Mouse (Mus musculus) intestine, postnatal 0 days (tissue): ENCODE results near the gene Rnf224. TPM values are rescaled to one million over a fixed set of nuclear protein-coding genes. Genes with fewer than 3 reads are reported as not detected.
A peak's percentile ranks its signal among the peaks of the same experiment; 100 is the strongest.

Source experiments
- ATAC-seq: fragments of 200-750 bp; cut with Nextera tagmentation; 2 replicates; pipeline ENCODE4 v1.8.0; 2017; ENCODE audit warnings: mild to moderate bottlenecking, moderate TSS enrichment, moderate library complexity
- H3K27ac ChIP-seq: fragments of 300-500 bp; sonication (generic); 2 replicates; pipeline ENCODE4 v1.5.1; 2014; ENCODE audit warnings: mild to moderate bottlenecking, low read depth, low read length, moderate library complexity
- H3K27me3 ChIP-seq: fragments of 300-500 bp; sonication (generic); replicated peaks from 2 replicates; pipeline ENCODE4 v1.6.1; 2014; ENCODE audit warnings: low read length, mixed read lengths; ENCODE audit not compliant: control insufficient read depth, insufficient read depth
- H3K36me3 ChIP-seq: fragments of 300-500 bp; sonication (generic); 2 replicates; pipeline ENCODE4 v1.6.1; 2014; ENCODE audit warnings: mild to moderate bottlenecking, moderate library complexity; ENCODE audit not compliant: control insufficient read depth, insufficient read depth
- H3K4me1 ChIP-seq: fragments of 300-500 bp; sonication (generic); replicated peaks from 2 replicates; pipeline ENCODE4 v1.6.1; 2014; ENCODE audit warnings: antibody characterized with exemption, low read length, mixed read lengths; ENCODE audit not compliant: control insufficient read depth, insufficient read depth
- H3K4me2 ChIP-seq: fragments of 300-500 bp; sonication (generic); replicated peaks from 2 replicates; pipeline ENCODE4 v1.6.1; 2014; ENCODE audit warnings: low read depth, mild to moderate bottlenecking, moderate library complexity
- H3K4me3 ChIP-seq: fragments of 300-500 bp; sonication (generic); 2 replicates; pipeline ENCODE4 v1.5.1; 2014; ENCODE audit warnings: low read depth, low read length
- H3K9ac ChIP-seq: fragments of 300-500 bp; sonication (generic); 2 replicates; pipeline ENCODE4 v1.6.1; 2014; ENCODE audit warnings: mild to moderate bottlenecking, low read depth, low read length
- H3K9me3 ChIP-seq: fragments of 300-500 bp; sonication (generic); 2 replicates; pipeline ENCODE4 v1.6.1; 2016; ENCODE audit warnings: mixed run types; ENCODE audit not compliant: control insufficient read depth
- CTCF ChIP-seq: sonication (generic); IDR thresholded peaks from 2 replicates; pipeline ENCODE4 v1.5.1; 2016; ENCODE audit warnings: low read depth, mild to moderate bottlenecking, control low read depth, antibody characterized with exemption, moderate library complexity
- WGBS: fragments of 180-500 bp; shearing (Covaris S2); extraction: QIAGEN DNeasy Blood & Tissue Kit; methylation state at CpG from one replicate; pipeline ENCODE4 v1.1.7; 2014; 5-methylcytosine and 5-hydroxymethylcytosine counted together
- polyA plus RNA-seq: library from polyadenylated mRNA; unstranded; fragments of >200 nt; fragmentation: Nextera tagmentation; extraction: Ambion mirVana; gene quantifications from 2 replicates; pipeline ENCODE4 v1.2.1, GENCODE M21; 2015

Rnf224 gene
- polyA plus RNA-seq, result 0.09 and 0.25 TPM in 2 replicates

DNA sequence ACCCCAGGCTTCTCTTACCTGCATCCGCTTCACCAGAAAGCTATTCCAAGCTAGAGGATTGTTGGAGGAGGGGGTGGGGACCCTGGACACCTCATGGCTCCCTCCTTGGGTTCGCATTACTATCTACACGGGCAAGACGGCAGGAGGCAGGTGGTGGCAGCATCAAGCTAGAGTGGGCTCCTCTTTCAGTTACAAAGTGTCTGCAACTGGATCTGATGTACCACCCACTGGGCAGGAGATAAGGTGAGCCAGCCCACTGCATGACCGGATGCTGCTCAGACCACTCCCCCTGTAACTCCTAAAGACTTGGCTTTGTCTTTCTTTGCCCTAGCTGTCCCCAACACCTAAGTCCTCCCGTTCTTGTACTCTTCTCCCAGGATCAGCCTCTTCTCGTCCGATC, at the start of gene Rnf224:
TSS of gene Rnf224 (minus strand) at position 174 of the 400 bp plus-strand sequence.
- Histone ChIP-seq H3K36me3 (no peaks in the 10 kb centered on the region), H3K27me3 (no peaks in the 10 kb centered on the region), H3K4me2 (no peak within 1 kb of the TSS), H3K9me3 (no peaks in the 10 kb centered on the region), H3K9ac (no peak within 1 kb of the TSS), H3K4me3 (no peak within 1 kb of the TSS), H3K4me1 (peaks cover 15% of the 10 kb centered on the region), H3K27ac (peak within 1 kb of the TSS; percentile 90)
- no peak for TF ChIP-seq CTCF
- ATAC-seq, result no peak
- WGBS, result 39% methylated on average over 8 of the region's 8 CpGs

DNA sequence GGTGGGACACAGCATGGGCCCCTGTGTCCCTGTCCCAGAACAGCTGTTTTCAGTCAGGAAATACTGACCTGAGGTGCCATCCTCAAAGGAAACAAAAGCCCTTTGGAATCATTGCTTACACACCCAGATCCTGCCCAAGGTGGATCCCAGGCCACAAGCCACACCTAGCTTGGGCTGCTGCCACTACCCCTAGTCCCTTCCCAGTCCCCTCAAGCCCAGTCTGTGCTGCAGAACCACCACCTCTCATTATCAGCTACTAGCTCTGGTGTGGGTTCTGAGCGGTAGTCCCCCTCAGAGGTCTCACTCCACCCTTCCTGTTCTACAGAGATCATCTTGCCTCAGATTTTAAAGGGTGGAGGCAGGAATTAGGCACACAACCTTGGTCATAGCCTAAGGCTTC, 49.7 kb upstream of the Rnf224 start:
- Histone ChIP-seq H3K36me3 (peaks cover 35% of the 10 kb centered on the region), H3K4me1 (peaks cover 19% of the 10 kb centered on the region; the same call in 1 of the 2 replicates), H3K9ac (peak overlapping the region; percentile 31), H3K4me3 (no peak overlapping the region), H3K27me3 (peaks cover 25% of the 10 kb centered on the region), H3K9me3 (no peaks in the 10 kb centered on the region), H3K4me2 (peak overlapping the region; percentile 37), H3K27ac (peak overlapping the region; percentile 90)
- no peak for TF ChIP-seq CTCF
- peak; percentile 64 for ATAC-seq
- 32% methylated on average over 1 of the region's 1 CpGs for WGBS

DNA sequence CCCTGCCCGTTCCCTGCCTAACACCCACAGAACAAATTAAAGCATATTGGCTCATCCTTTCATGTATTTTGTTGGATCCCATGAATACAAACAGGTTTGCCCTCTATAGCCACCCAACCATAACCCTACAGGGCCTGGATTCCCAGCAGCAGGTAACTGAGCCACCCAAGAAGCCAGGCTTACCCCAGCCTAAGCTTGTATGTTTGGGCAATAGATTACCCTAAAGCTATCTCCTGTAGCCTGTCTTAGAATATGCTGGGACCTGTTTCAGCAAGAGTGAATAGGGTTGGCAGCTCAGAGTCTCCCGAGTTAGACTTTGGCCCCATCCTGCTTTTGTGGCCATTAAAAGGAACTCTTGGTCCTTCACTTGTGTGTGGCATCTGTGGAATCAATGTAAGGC, 49.0 kb upstream of the Rnf224 start:
- Histone ChIP-seq H3K27ac (peak overlapping the region; percentile 90), H3K9me3 (no peaks in the 10 kb centered on the region), H3K9ac (0 out of 2 replicates have a peak overlapping the region, but pooled peaks have one; percentile 11), H3K4me3 (no peak overlapping the region), H3K4me1 (peaks cover 19% of the 10 kb centered on the region; the same call in 1 of the 2 replicates), H3K27me3 (peaks cover 18% of the 10 kb centered on the region), H3K4me2 (0 out of 2 replicates have a peak overlapping the region, but pooled peaks have one; percentile 37), H3K36me3 (peaks cover 43% of the 10 kb centered on the region)
- ATAC-seq, result peak; percentile 46
- 75% methylated on average over 2 of the region's 2 CpGs for WGBS
- no peak for TF ChIP-seq CTCF

DNA sequence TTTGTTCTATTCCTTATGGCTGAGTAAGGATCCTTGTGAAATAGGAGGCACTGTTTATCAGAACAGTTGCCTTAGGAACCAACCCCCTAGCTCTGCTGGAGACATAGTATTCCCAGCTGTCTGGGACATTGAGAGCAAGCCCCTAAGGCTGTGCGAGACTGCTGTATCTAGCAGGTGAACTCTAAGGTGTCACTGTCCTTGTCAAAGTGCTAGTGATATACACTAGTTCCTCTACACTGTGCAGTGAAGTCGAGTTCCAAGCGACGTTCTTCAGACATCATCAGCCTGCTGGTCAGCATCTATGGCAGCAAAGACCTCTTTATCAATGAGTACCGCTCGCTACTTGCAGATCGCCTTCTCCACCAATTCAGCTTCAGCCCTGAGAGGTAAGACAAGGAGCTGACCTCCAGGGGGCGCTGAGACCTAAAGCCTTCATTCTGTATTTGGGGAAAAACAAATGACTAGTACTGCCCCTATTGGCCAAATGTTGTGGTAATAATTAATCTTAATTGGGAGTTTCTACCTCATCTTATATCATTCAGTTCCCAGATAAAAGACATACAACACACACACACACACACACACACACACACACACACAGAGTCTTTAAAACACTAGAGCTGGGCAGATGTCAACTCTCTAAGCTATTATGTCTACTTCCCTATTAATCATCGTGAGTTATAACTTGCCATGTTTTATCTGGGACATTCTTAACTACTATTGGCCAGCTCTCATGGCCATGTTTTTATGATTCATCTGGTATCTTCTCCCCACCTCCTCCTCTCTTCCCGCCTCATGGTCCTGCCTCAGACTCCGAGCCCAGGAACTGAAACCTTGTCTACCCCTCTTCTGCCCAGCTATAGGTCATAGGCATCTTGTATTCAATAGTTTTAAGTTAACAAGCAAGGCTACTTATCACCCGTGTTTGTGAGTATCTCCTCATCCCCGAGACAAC, 42.6 kb upstream of the Rnf224 start:
- ATAC-seq, result peak; percentile 54
- Histone ChIP-seq H3K9ac (no peak overlapping the region), H3K36me3 (peaks cover 84% of the 10 kb centered on the region), H3K4me3 (no peak overlapping the region), H3K4me2 (no peak overlapping the region), H3K27me3 (no peaks in the 10 kb centered on the region), H3K4me1 (no peaks in the 10 kb centered on the region), H3K9me3 (no peaks in the 10 kb centered on the region), H3K27ac (no peak overlapping the region)
- 59% methylated on average over 13 of the region's 13 CpGs for WGBS
- TF ChIP-seq CTCF, result peak; percentile 93

DNA sequence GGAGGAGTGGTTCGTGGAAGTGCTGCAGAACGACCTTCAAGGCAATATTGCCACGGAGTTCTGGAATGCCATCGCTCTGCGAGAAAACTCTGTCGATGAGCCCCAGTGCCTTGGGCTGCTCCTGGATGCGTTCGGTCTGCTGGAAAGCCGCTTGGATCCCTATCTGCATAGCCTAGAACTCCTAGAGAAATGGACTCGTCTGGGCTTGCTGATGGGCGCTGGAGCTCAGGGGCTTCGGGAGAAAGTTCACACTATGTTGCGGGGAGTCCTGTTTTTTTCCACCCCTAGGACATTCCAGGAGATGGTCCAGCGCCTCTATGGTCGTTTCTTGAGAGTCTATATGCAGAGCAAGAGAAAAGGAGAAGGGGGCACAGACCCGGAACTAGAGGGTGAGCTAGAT, 36.4 kb upstream of the Rnf224 start:
- Histone ChIP-seq H3K27ac (no peak overlapping the region), H3K4me1 (peaks cover 14% of the 10 kb centered on the region), H3K4me2 (peak overlapping the region; percentile 91), H3K4me3 (peak overlapping the region; percentile 86), H3K36me3 (peaks cover 69% of the 10 kb centered on the region), H3K9me3 (no peaks in the 10 kb centered on the region), H3K9ac (peak overlapping the region; percentile 73), H3K27me3 (no peaks in the 10 kb centered on the region)
- ATAC-seq, result no peak
- no peak for TF ChIP-seq CTCF
- WGBS, result 25% methylated on average over 16 of the region's 16 CpGs

DNA sequence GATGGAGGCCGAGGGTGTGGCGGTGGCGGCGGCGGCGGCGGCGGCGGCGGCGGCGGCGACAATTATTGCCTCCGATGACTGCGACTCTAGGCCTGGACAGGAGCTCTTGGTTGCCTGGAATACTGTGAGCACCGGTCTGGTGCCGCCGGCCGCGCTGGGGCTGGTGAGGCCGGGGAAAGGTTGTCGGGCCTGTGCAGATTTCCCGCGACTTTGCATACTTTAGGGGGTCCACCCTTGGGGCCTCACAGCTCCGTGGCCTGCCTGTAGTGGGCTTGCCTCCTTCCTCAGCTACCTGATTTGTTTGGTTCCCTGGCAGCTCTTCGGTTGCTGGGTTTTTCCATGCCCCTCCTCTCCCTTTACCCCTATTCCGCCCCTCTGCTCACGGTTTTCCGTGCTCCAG, 35.9 kb upstream of the Rnf224 start:
- peak overlapping the region; percentile 86 for H3K4me3 ChIP-seq
- peaks cover 65% of the 10 kb centered on the region for H3K36me3 ChIP-seq
- ATAC-seq, result peak; percentile 39
- H3K4me1 ChIP-seq, result peaks cover 14% of the 10 kb centered on the region
- peak overlapping the region; percentile 91 for H3K4me2 ChIP-seq
- 0% methylated on average over 29 of the region's 29 CpGs for WGBS
- peak overlapping the region; percentile 73 for H3K9ac ChIP-seq
- H3K9me3 ChIP-seq, result no peaks in the 10 kb centered on the region
- H3K27me3 ChIP-seq, result no peaks in the 10 kb centered on the region
- TF ChIP-seq CTCF, result no peak
- peak overlapping the region; percentile 82 for H3K27ac ChIP-seq
